ENCODE assay signal across 24 mouse cellular contexts in the genomic region with DNA sequence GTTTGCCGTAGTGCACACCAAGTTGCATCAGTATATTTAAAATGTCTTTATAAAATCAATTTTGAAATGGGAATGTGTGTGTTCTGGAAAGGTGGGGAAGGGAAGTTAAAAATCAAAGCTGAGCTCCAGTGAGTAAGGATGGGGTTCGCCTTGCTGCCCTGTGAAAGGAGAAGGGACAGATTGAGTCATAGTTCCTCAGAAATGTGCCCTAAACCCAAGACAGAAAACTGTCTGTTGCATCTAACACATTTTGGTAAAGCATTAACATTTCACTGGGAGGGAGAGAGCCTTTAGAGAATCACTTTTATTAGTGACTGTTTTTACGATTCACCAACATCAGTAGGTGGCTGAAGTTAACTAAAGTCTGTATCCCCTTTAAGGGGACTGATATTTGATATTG. TPM values are rescaled to one million over a fixed set of nuclear protein-coding genes. Genes with fewer than 3 reads are reported as not detected.
DNase-seq lines count a peak whose midpoint lies in the region; ATAC-seq and TF ChIP-seq lines count a peak whose summit lies in the region.
"Not testable (repeated sequence)": the region's sequence is repeated elsewhere in the genome, so short reads cannot be mapped to it uniquely, and the experiment has no call there.
"Had no signal": no experiment of that assay in that cellular context is flagged by ENCODE, and none has a peak within 500 bp of the region (broad histone marks: within the 10 kb centered on the region; RNA-seq: fewer than 3 reads in every experiment).

No protein-coding gene starts in this region.

- intact Hi-C loops in gastrocnemius, adult 2 months (cut with DNase I) = not testable (repeated sequence)

- not testable (repeated sequence) for TF ChIP-seq POLR2A in CH12.LX (IDR thresholded peaks at IDR 0.05; ENCODE audit: low read depth, low read length)

- TF ChIP-seq RAD21 in CH12.LX (IDR thresholded peaks at IDR 0.05; ENCODE audit: low read depth, low read length) = not testable (repeated sequence)

- H3K27ac ChIP-seq in CH12.LX (ENCODE audit: insufficient read depth, low read depth) = 0 out of 2 replicates have a peak overlapping the region, but pooled peaks have one; percentile 31
- H3K27ac ChIP-seq in gastrocnemius, adult 2 months; kidney, embryonic 15.5 days: not testable (repeated sequence)

- peak overlapping the region; percentile 63 for H3K9ac ChIP-seq in CH12.LX (ENCODE audit: insufficient read depth, low read depth)
- not testable (repeated sequence) for H3K9ac ChIP-seq in kidney, embryonic 15.5 days

- peaks cover 0 to 53% of the 10 kb centered on the region in 2 experiments; a peak in 3 of 4 replicates for H3K4me1 ChIP-seq in CH12.LX (ENCODE audit: control insufficient read depth in 1 of 2, insufficient read depth in 2 of 2)
- H3K4me1 ChIP-seq in E14TG2a.4 (replicated peaks; ENCODE audit: low read depth, low read length) = peaks cover 65% of the 10 kb centered on the region
- H3K4me1 ChIP-seq in kidney, embryonic 15.5 days = peaks cover 28% of the 10 kb centered on the region

- TF ChIP-seq CTCF in CH12.LX (conservative IDR thresholded peaks at IDR 0.05 in 1 of 2, IDR thresholded peaks at IDR 0.05 in 1 of 2; ENCODE audit: low read depth in 2 of 2, low read length in 2 of 2); E14TG2a.4 (conservative IDR thresholded peaks at IDR 0.05; ENCODE audit: low read length); gastrocnemius, adult 2 months (IDR thresholded peaks at IDR 0.05): not testable (repeated sequence)

- H3K27me3 ChIP-seq in CH12.LX (replicated peaks); E14TG2a.4 (ENCODE audit: insufficient read depth, low read length); kidney, embryonic 15.5 days: not testable (repeated sequence)

- in situ Hi-C loops in CH12.LX (cut with MboI; ENCODE audit: low pct_ligation_motif_present, low pct_unique_long_range_greater_than_20kb, low sequenced_read_pairs) = not testable (repeated sequence)

- peak; percentile 24; the same call in 1 of the 2 replicates for TF ChIP-seq EP300 in CH12.LX (IDR thresholded peaks at IDR 0.05; ENCODE audit: low read length)

- H3K36me3 ChIP-seq in CH12.LX (replicated peaks in 1 of 2; ENCODE audit: control insufficient read depth in 1 of 2, insufficient read depth in 1 of 2, low read length in 1 of 2) (peaks cover 17 to 50% of the 10 kb centered on the region in 2 experiments), E14TG2a.4 (ENCODE audit: insufficient read depth, low read length) (peaks cover 77% of the 10 kb centered on the region)
- H3K36me3 ChIP-seq in kidney, embryonic 15.5 days = peaks cover 51% of the 10 kb centered on the region

- 0 out of 2 replicates have a peak, but pooled peaks have one; percentile 16 for ATAC-seq in common myeloid progenitor, adult 5-6 weeks (replicated peaks; ENCODE audit: low read depth, poor library complexity, severe bottlenecking)
- ATAC-seq in granulocyte monocyte progenitor cell, adult 5-6 weeks (replicated peaks; ENCODE audit: poor library complexity, severe bottlenecking) = peak; percentile 43
- ATAC-seq in kidney, embryonic 15.5 days (replicated peaks; ENCODE audit: low FRiP score) = not testable (repeated sequence)

- dilution Hi-C loops in CH12.LX (cut with MboI; ENCODE audit: extremely low pct_ligation_motif_present, extremely low pct_unique_long_range_greater_than_20kb, low sequenced_read_pairs) = not testable (repeated sequence)

- peak overlapping the region; percentile 67; the same call in 1 of the 2 replicates for H3K4me2 ChIP-seq in CH12.LX (ENCODE audit: insufficient read depth, low read depth, poor library complexity, severe bottlenecking)
- 0 out of 2 replicates have a peak overlapping the region, but pooled peaks have one; percentile 0 for H3K4me2 ChIP-seq in kidney, embryonic 15.5 days

- H3K4me3 ChIP-seq in CH12.LX (replicated peaks in 1 of 3; ENCODE audit: low read depth in 2 of 3, low read length in 2 of 3, poor library complexity in 1 of 3) (peak overlapping the region in 1 of 3 experiments; percentile 2), E14TG2a.4 (replicated peaks; ENCODE audit: low read length) (0 out of 2 replicates have a peak overlapping the region, but pooled peaks have one; percentile 21)
- peak overlapping the region; percentile 13; the same call in 1 of the 2 replicates for H3K4me3 ChIP-seq in gastrocnemius, adult 2 months
- not testable (repeated sequence) for H3K4me3 ChIP-seq in kidney, embryonic 15.5 days (replicated peaks)

- 74% methylated on average over 3 of the region's 3 CpGs for WGBS in kidney, embryonic 15.5 days

- peaks cover 83% of the 10 kb centered on the region for H3K79me2 ChIP-seq in CH12.LX (replicated peaks; ENCODE audit: control insufficient read depth, extremely low read depth, insufficient read depth, poor library complexity, severe bottlenecking)

- DNase-seq in CH12.LX (ENCODE audit: extremely low read depth); gastrocnemius, adult 2 months: not testable (repeated sequence)
- DNase-seq in heart, adult 11 months = peak; percentile 53
- DNase-seq in induced T-regulatory cell, adult 2 months (ENCODE audit: low read depth) = peak; percentile 47

- not testable (repeated sequence) for H3K9me3 ChIP-seq in CH12.LX (replicated peaks; ENCODE audit: low read length); E14TG2a.4 (ENCODE audit: low read length); kidney, embryonic 15.5 days (replicated peaks)

TF ChIP-seq in CH12.LX, 34 proteins besides CTCF, POLR2A, EP300 and RAD21:
- TF ChIP-seq CHD1 (IDR thresholded peaks at IDR 0.05; ENCODE audit: low read depth, low read length) (peak; percentile 33; the same call in 1 of the 2 replicates), JUND (conservative IDR thresholded peaks at IDR 0.05; ENCODE audit: low read depth, low read length) (peak; percentile 35)

RNA-seq across cellular contexts. Expression of a gene that starts 5.4 kb away (rescaled TPM):
- total RNA-seq in CH12.LX (2012; rRNA removed) (274 and 325 TPM in 2 replicates), CH12.LX (2014; rRNA removed) (370 and 375 TPM in 2 replicates)
- polyA plus RNA-seq in CH12.LX (2012; ENCODE audit: insufficient read length, low read depth) = 813 and 876 TPM in 2 replicates
- total RNA-seq in common myeloid progenitor, adult 5-6 weeks (2017) = 700 and 803 TPM in 2 replicates
- 100 to 1,000 TPM in 1 of 2 experiments, 10 to 100 TPM in 1; 81.7 to 100 TPM for total RNA-seq in gastrocnemius, adult 2 months (2021)
- 362 and 404 TPM in 2 replicates for total RNA-seq in granulocyte monocyte progenitor cell, adult 5-6 weeks (2014; fragmentation: Nextera tagmentation)
- 637 and 667 TPM in 2 replicates for total RNA-seq in granulocyte monocyte progenitor cell, adult 5-6 weeks (2017)
- 682 and 728 TPM in 2 replicates for polyA plus RNA-seq in kidney, embryonic 15.5 days (2015; fragmentation: Nextera tagmentation; extraction: Ambion mirVana)

RNA-seq across cellular contexts. Expression of a gene that starts 12.1 kb away (rescaled TPM):
- 12.0 and 15.0 TPM in 2 replicates for total RNA-seq in CH12.LX (2012; rRNA removed)
- 6.7 and 7.3 TPM in 2 replicates for total RNA-seq in CH12.LX (2014; rRNA removed)
- 33.7 and 41.8 TPM in 2 replicates for polyA plus RNA-seq in CH12.LX (2012; ENCODE audit: insufficient read length, low read depth)
- 17.0 and 17.2 TPM in 2 replicates for total RNA-seq in common myeloid progenitor, adult 5-6 weeks (2017)
- not detected for total RNA-seq in gastrocnemius, adult 2 months (2021)
- 7.4 and 10.8 TPM in 2 replicates for total RNA-seq in granulocyte monocyte progenitor cell, adult 5-6 weeks (2014; fragmentation: Nextera tagmentation)
- total RNA-seq in granulocyte monocyte progenitor cell, adult 5-6 weeks (2017) = 4.5 and 4.8 TPM in 2 replicates
- polyA plus RNA-seq in kidney, embryonic 15.5 days (2015; fragmentation: Nextera tagmentation; extraction: Ambion mirVana) = 79.3 and 81.1 TPM in 2 replicates

RNA-seq across cellular contexts. Expression of a gene that starts 56.1 kb away (rescaled TPM):
- total RNA-seq in CH12.LX (2012; rRNA removed) (not detected in 2 replicates), CH12.LX (2014; rRNA removed) (not detected in 2 replicates)
- not detected in 2 replicates for polyA plus RNA-seq in CH12.LX (2012; ENCODE audit: insufficient read length, low read depth)
- not detected in 2 replicates for total RNA-seq in common myeloid progenitor, adult 5-6 weeks (2017)
- total RNA-seq in gastrocnemius, adult 2 months (2021) = not detected
- total RNA-seq in granulocyte monocyte progenitor cell, adult 5-6 weeks (2014; fragmentation: Nextera tagmentation) = not detected in 2 replicates
- total RNA-seq in granulocyte monocyte progenitor cell, adult 5-6 weeks (2017) = not detected in 2 replicates
- not detected in 2 replicates for polyA plus RNA-seq in kidney, embryonic 15.5 days (2015; fragmentation: Nextera tagmentation; extraction: Ambion mirVana)
- total RNA-seq: adrenal gland, adult 18-20 months; adrenal gland, adult 2 months; adrenal gland, adult 8-10 months; adrenal gland, postnatal 10 days; adrenal gland, postnatal 14 days; adrenal gland, postnatal 25 days; adrenal gland, postnatal 36 days; adrenal gland, postnatal 4 days; ES-E14; MEL had no signal
- polyA plus RNA-seq: activated CD4-positive, CD25-positive, alpha-beta regulatory T cell, adult 4 months; adrenal gland, adult 2 months; brain, embryonic 14.5 days; C2C12; CD4-positive, CD25-positive, alpha-beta regulatory T cell, adult 4 months; G1E; Patski had no signal

Comparison
In these comparisons a context has a peak if more than half of its experiments do, and no peak if none do; other contexts are left out.
1. RNA of a gene that starts 12.1 kb away (total RNA-seq): 17.0 to 17.2 TPM in common myeloid progenitor, adult 5-6 weeks, 6.7 to 15.0 TPM in CH12.LX and 4.5 to 10.8 TPM in granulocyte monocyte progenitor cell, adult 5-6 weeks; not detected in gastrocnemius, adult 2 months; every median in the first group is over 4 times any median in the second.